Mouse (Mus musculus): ENCODE results near the gene Krt1. TPM values are rescaled to one million over a fixed set of nuclear protein-coding genes. Genes with fewer than 3 reads are reported as not detected.

Krt1 gene
- total RNA-seq (2021): 1 to 10 TPM in 1 of 2 experiments, under 1 TPM in 1; 0.81 to 3.1 TPM
- long read RNA-seq, experiment 1, transcript Krt1-201 (9 exons, 2,455 nt): major isoform, 156 of 190 reads
- long read RNA-seq, experiment 1, partial matches to known transcripts: 17 of 190 reads
- long read RNA-seq, experiment 1, other reads (novel, unspliced or antisense): 15 of 190 reads
- long read RNA-seq, experiment 2: 0 reads

- DNase-seq (ENCODE audit: low spot score in 2 of 2): no peak
Measured at GRCm38 (mm10) chr15:101850694-101851093, at the start of gene Krt1. Gene Krt1 (minus strand): TSS chr15:101850794.

GRCm38 (mm10) chr15:101895216-101895615 lies 44.6 kb upstream of the Krt1 start:
- DNase-seq (ENCODE audit: low spot score in 2 of 2): no peak

DNA sequence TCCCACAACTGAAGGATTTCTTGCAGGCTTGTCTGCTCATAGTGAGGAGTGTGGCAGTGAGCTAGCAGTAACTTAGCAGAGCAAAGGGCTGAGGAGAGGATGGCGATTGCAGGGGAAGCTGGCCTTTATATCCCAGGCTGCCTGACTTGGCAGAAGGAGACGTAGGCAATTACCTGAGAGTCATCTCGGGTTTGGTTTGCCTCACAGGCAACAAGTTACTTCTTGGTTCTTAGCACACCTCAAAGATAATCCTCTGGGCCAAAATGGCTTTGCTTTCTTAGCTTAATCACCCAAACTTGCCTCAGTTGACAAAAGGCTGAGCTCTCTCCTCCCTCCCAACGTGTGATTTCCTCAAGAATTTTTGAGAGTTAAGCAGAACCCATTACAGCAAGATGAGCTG lies 42.2 kb upstream of the Krt1 start, which contains the start of gene Krt76:
Gene Krt76 (minus strand): TSS at position 101 of the 400 bp plus-strand sequence.
- no peak for DNase-seq (ENCODE audit: low spot score in 2 of 2)

DNA sequence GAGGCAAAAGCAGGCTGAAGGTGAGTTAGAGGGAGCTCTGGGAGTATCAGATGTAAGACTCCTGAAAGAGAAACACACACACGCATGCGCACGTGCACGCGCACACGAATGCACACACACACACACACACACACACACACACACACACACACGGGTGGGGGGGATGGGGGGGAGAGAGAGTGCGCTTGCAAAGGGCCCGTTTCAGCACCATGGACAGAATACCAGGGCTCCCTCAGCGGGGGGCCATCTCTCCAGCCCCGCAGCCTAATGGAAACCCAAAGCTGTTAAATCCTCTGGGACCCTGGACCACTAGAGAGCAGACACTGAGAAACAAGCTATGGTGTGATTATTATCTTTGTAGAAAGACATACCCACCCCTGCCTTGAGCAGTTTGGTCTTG lies 29.2 kb upstream of the Krt1 start:
- no peak for DNase-seq (ENCODE audit: low spot score in 2 of 2)

GRCm38 (mm10) chr15:101878041-101878440 lies 27.4 kb upstream of the Krt1 start:
- DNase-seq (ENCODE audit: low spot score in 2 of 2): no peak

- no peak for DNase-seq (ENCODE audit: low spot score in 2 of 2)
Measured at GRCm38 (mm10) chr15:101874383-101874782, 23.8 kb upstream of the Krt1 start.

DNA sequence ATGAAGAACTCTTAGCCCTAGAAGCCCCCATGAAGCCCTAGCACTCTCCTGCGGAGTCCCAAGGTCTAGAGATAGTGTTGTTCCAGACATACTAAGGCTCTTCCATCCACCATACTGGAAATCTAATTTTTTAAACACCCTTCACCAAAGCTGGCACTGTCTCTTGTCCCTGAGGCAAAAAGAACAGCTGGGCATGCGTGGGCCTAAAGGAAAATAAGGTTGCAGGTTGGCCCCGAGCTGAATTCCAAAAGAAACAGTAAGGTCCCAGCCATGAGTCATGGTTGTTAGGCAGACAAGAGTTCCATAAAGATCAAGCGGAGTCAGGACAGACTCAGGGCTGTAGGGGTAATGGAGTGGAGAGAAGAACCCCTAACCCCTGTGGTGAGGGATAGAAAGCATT lies 22.6 kb upstream of the Krt1 start:
- DNase-seq (ENCODE audit: low spot score in 2 of 2): no peak

GRCm38 (mm10) chr15:101869431-101869830 lies 18.8 kb upstream of the Krt1 start, which contains the start of gene Krt77:
Gene Krt77 (minus strand): TSS chr15:101869705.
- DNase-seq (ENCODE audit: low spot score in 2 of 2): no peak

DNA sequence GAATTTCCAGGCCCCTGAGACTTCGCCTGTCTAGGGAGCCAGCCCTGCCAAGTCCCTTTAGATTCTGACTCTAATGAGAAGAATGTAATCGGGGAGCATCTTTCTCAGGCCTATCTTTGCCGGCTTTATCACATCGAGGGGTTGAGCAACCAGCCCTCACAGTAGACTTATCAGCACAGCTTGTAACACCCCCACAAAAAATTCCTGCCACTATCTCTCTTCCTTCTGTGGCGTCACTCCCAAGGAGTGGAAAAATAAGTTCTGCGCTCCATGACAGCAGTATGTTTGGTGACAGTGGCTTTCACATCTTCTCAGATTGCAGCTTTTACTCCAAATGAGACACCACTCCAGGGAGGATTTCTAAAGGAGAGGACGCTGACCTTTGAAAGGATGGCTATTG lies 16.2 kb upstream of the Krt1 start:
- DNase-seq (ENCODE audit: low spot score in 2 of 2): no peak

DNA sequence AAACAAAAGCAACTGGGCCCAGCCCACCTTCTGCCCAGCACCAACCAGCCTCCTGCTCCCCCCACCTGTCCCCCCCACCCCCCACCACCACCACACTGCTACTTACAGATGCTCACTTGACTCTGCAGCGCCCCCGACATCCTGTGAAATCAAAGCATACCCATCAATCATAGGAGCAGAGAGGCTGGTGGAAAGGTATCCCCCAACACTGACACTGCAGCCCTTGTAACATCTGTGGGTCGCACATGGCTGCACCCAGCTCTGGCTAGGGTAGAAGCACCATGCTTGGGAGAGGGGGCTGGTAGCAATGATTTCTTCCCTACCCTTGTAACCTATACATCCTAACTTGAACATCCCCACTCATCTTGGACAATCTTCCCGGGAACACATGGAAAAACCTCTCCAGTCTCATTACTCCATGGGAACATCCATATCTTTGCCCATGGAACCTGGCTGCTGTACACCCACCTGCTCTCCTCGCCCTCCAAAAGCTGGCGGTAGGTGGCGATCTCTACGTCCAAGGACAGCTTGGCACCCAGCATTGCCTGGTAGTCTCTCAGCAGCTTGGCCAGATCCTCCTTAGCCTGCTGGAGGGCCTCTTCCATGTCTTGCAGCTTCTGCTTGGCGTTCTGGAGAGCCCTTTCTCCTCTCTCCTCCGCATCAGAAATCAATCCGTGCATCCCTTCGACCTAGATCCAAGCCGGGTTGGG lies 10.0 kb upstream of the Krt1 start:
- DNase-seq (ENCODE audit: low spot score in 2 of 2): no peak

GRCm38 (mm10) chr15:101859735-101860170 lies 9.2 kb upstream of the Krt1 start:
- DNase-seq (ENCODE audit: low spot score in 2 of 2): no peak

DNA sequence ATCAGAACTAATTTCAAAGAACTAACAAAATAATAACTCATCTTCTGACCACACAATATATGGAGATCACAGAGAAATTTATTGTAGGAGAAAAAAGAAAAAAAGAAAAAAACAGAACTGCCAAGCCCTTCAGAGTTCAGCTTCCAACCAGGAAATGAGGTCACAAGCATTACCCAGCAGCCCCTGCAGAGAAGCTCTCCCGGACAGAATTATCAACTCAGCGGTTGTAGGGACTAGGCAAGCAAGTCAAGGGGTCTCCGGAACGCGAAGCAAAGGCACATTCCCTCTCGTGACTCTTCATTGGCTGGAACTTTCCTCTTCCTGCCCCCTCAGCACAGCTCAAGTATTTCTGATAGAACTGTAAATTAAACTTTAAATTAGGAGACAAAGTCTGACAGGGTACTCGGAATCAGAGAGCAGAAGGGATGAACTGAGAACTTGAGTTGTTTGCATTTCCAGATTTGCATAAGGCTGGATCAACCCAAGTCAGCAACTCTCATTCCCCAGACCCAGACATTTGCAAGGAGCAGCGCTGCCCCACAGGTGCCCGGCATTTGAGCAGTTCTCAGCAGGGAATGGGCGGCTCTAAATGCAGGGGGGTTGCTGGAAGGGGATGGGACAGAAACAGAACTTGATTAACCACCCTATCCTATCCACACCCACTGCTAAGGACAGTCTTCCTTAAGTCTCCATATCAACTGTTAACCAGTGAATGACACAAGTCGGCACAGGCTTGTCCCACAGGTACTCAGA lies 8.3 kb upstream of the Krt1 start:
- no peak for DNase-seq (ENCODE audit: low spot score in 2 of 2)

DNA sequence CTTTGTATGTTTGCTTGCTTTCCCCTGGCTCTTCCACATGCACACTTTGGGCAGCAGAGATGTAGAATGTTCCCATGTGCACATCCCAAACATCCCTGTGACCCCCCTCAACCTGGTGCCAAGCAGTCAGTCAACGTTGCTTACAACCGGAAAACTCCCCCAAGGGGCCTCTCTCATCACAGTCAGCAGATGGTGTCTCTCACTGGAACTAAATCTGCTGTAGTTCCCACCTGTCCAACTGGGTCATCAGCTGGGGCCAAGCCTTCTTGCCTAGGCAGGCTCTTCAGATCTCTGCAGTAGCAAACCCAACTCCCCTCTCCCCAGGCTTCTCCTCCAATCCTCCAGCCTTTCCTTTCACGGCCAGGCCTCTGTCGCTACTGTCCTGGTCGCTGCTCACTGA lies 6.1 kb upstream of the Krt1 start:
- no peak for DNase-seq (ENCODE audit: low spot score in 2 of 2)

DNA sequence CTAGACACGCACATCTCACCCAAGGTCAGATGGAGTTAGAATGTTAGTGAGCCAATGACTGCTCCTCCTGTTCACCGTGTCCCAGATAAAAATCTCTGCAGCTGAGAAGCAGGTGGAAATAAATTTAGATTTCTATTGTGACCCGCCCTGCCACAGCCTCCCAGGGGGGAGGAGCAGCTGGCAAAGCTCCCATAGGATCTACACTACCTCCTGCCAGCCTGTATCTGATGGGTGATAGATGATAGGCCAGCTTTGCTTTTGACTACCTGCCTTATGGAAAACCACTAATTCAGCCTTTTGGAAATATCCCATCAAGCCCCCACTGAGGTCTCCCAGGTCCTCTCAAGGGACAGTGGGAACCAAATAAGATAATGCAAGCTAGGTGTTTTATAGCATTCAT lies 5.1 kb upstream of the Krt1 start:
- DNase-seq (ENCODE audit: low spot score in 2 of 2): no peak

DNA sequence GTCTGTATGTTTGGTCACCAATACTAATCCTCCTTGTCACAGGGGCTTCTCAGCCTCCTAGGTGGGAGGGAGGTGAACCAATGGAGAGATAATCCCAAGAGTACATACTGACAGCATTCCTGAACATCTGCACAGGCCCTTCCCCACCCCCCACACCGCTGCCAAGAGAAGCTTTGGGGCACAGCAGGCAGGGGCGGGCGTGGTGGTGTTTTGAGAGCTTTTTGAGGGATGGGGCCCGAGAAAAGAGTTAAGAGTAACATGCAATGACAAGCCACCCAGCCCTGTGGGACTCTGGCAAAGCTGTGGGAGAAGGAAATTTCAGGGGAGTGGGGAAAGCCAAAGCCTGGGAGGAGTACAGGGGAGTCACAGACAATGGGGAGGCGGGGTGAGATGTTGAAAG lies 3.7 kb upstream of the Krt1 start:
- no peak for DNase-seq (ENCODE audit: low spot score in 2 of 2)

- no peak for DNase-seq (ENCODE audit: low spot score in 2 of 2)
Measured at GRCm38 (mm10) chr15:101852571-101852970, 2.0 kb upstream of the Krt1 start.

GRCm38 (mm10) chr15:101845971-101846403 lies 4.6 kb downstream of the Krt1 start:
- DNase-seq (ENCODE audit: low spot score in 2 of 2): no peak

DNA sequence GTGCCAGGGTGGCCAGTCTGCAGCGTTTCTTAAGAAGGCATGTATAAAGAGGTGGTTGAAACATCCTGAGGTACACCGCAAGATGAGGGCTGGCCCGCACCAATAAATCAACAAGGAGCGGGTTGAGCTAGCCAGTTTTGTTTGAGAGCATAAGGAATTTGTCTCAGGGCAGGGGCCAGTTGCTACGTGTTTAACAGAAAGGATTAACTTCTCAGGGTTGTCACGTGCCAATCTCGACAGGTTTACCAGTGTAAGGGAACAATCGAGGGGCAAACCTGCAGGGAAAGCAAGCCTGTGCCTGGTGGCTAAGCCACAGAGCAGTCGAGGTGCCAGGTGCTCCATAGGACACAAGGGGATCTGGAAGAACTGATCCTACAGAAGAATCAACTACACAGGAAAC lies 7.4 kb downstream of the Krt1 start:
- DNase-seq (ENCODE audit: low spot score in 2 of 2): no peak

- no peak for DNase-seq (ENCODE audit: low spot score in 2 of 2)
Measured at GRCm38 (mm10) chr15:101834784-101835328, 15.7 kb downstream of the Krt1 start.

DNA sequence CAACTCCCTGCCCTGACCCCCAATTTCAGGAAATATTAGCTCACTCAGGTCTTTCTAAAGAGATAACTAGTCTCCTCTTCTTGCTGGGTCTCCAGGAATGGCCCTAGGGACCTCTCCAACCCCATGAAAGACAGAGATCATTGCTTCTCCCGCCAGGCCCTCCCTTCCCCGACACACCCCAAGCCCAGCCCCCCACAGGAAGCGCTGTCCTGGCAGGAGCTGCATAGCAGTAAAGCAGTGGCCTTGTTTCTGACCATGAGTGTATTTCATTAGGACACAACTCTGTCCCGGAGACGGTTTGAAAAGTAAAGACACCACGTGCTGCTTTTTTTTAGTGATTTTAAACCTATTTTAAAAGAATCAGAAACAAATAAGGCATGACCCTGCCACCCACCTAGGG lies 17.5 kb downstream of the Krt1 start:
- DNase-seq (ENCODE audit: low spot score in 2 of 2): no peak

DNA sequence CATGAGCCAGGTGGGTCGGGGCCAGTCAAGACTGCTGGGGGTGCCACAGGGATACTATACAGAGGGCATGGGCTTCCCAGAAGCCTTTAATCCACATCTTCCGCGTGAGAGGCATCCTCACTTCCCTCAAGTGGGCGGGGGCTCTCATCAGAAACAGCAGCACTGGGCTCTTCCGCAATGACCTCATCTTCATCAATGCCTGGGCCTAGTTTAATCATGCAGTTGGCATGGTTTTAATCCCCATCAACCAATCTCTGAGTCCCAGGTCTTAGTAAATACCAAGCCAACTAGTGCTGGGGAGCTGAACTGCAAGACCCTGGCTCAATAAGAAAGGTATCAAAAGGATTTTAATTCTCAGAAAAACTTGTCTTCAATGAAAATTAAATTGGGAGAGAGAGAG lies 21.2 kb downstream of the Krt1 start:
- no peak for DNase-seq (ENCODE audit: low spot score in 2 of 2)

DNA sequence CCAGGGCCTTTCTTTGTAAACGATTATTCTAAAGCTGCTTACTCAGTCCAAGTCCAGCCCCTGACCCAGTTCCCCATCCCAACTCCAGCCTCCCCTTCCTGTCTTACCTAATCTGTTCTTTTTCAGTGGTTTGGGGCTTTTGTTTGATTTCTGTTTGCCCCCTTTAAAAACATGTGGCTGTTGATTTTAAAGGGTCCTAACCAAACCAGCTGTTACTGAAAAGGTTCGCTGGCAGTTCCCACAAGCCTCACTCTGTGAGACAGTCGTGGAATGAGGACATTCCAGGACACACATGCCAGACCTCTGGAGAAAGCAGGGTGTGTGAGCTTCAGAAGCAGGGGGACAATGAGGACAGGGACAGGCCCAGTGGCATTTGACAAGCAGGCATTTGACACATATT lies 28.8 kb downstream of the Krt1 start:
- no peak for DNase-seq (ENCODE audit: low spot score in 2 of 2)

Data from gastrocnemius, postnatal 4 days (tissue).